Mouse (Mus musculus) liver, embryonic 13.5 days (tissue): Measurements from ENCODE around the gene Agbl4. TPM values are rescaled to one million over a fixed set of nuclear protein-coding genes. Genes with fewer than 3 reads are reported as not detected.
A peak's percentile ranks its signal among the peaks of the same experiment; 100 is the strongest.

Source experiments
- ATAC-seq: fragments of 200-750 bp; cut with Nextera tagmentation; 2 replicates; pipeline ENCODE4 v1.8.0; 2017; ENCODE audit warnings: low read depth, mild to moderate bottlenecking, moderate number of reproducible peaks, moderate library complexity
- DNase-seq: peaks from one replicate; pipeline ENCODE4 v3.0.0; 2022
- H3K27ac ChIP-seq: fragments of 300-500 bp; sonication (generic); 2 replicates; pipeline ENCODE4 v1.5.1; 2015; ENCODE audit warnings: moderate library complexity, mild to moderate bottlenecking, inconsistent platforms
- H3K27me3 ChIP-seq: fragments of 300-500 bp; sonication (generic); 2 replicates; pipeline ENCODE4 v1.6.1; 2015; ENCODE audit warnings: mild to moderate bottlenecking, inconsistent platforms
- H3K36me3 ChIP-seq: fragments of 300-500 bp; sonication (generic); 2 replicates; pipeline ENCODE4 v1.6.1; 2015; ENCODE audit warnings: mild to moderate bottlenecking, inconsistent platforms
- H3K4me1 ChIP-seq: fragments of 300-500 bp; sonication (generic); replicated peaks from 2 replicates; pipeline ENCODE4 v1.6.1; 2015; ENCODE audit warnings: inconsistent platforms
- H3K4me2 ChIP-seq: fragments of 300-500 bp; sonication (generic); 2 replicates; pipeline ENCODE4 v1.6.1; 2015; ENCODE audit warnings: inconsistent platforms, mild to moderate bottlenecking, moderate library complexity
- H3K4me3 ChIP-seq: fragments of 300-500 bp; sonication (generic); replicated peaks from 2 replicates; pipeline ENCODE4 v1.5.1; 2015; ENCODE audit warnings: mild to moderate bottlenecking, inconsistent platforms
- H3K9ac ChIP-seq: fragments of 300-500 bp; sonication (generic); 2 replicates; pipeline ENCODE4 v1.6.1; 2015; ENCODE audit warnings: mild to moderate bottlenecking, inconsistent platforms
- H3K9me3 ChIP-seq: fragments of 300-500 bp; sonication (generic); replicated peaks from 2 replicates; pipeline ENCODE4 v1.6.1; 2016; ENCODE audit warnings: inconsistent platforms
- WGBS: fragments of 180-500 bp; shearing (Covaris S2); methylation state at CpG from one replicate; pipeline ENCODE4 v1.1.7; 2015; ENCODE audit not compliant: insufficient replicate concordance; 5-methylcytosine and 5-hydroxymethylcytosine counted together
- polyA plus RNA-seq: library from polyadenylated mRNA; unstranded; fragments of >200 nt; fragmentation: Nextera tagmentation; extraction: Ambion mirVana; gene quantifications from 2 replicates; pipeline ENCODE4 v1.2.1, GENCODE M21; 2015

The Agbl4 gene
- polyA plus RNA-seq, 1 experiment from 2014 or later = not detected

DNA sequence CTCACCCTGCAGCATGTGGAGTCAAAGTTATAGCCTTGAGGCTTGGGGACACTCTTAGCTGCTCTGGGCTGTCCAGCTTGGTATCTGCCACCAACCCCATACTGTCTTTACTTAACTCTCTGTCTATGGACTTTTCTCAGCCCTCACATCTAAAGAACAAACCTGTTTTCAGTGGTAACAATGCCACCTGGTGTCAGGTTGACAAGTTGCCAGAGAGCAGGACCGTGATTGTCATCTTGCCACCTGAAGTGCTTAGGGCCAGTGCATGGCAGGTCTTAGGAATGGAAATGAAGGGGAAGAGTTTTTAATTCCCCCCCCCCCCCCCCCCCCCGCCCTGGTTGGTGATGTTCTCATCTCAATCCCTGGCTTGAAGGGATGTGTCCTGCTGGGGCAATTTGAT, 1112.7 kb downstream of the Agbl4 start:
- ATAC-seq (no peak), DNase-seq (no peak)
- H3K27me3 ChIP-seq = no peaks in the 10 kb centered on the region
- no peak overlapping the region for H3K27ac ChIP-seq
- H3K4me1 ChIP-seq = peaks cover 14% of the 10 kb centered on the region
- no peak overlapping the region for H3K4me2 ChIP-seq
- no peak overlapping the region for H3K4me3 ChIP-seq
- no peak overlapping the region for H3K9ac ChIP-seq
- 6% methylated on average over 2 of the region's 2 CpGs for WGBS
- no peaks in the 10 kb centered on the region for H3K36me3 ChIP-seq
- H3K9me3 ChIP-seq = no peaks in the 10 kb centered on the region

DNA sequence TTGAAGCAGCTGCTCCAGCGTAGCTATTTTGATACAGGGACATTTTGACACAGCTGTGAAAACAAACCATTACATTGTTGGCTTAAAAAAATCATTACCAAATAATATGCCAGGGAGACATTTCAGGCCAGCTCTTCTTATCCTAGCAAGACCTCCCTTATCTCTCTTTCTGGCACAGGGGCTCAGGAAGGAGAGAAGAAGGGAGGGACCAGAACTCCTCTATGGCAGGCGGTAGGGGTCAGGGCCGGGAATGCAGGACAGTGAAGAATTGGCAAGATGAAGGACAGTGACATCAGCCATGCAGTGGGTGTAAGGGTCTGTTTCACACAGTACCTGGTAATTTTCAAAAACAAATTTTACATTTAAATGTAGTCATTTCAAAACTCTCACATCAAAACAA, 1116.5 kb downstream of the Agbl4 start:
- 48% methylated on average over 3 of the region's 3 CpGs for WGBS
- Histone ChIP-seq H3K27ac (no peak overlapping the region), H3K27me3 (no peaks in the 10 kb centered on the region), H3K36me3 (no peaks in the 10 kb centered on the region), H3K4me2 (no peak overlapping the region), H3K9ac (no peak overlapping the region), H3K4me3 (no peak overlapping the region), H3K4me1 (peaks cover 13% of the 10 kb centered on the region), H3K9me3 (no peaks in the 10 kb centered on the region)
- ATAC-seq (no peak), DNase-seq (no peak)

DNA sequence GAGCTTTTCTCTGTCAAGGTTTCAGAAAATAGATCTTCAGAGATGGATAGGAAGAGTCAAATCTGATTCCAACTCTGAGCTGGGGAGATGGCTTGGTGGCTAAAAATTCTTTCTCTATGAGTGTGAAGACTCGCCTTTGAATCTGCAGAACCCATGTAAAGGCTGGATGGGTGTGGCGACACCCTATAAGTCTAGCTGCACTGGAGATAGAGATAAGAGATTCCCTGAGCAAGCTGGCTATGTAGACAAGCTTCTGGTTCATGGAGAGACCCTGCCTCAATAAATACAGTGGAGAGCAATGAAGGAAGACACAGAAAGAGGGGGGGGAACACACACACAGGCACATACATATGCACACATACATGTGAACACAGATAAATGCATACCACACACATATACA, 1118.7 kb downstream of the Agbl4 start:
- peaks cover 13% of the 10 kb centered on the region for H3K4me1 ChIP-seq
- DNase-seq (no peak), ATAC-seq (peak; percentile 85)
- H3K4me2 ChIP-seq = no peak overlapping the region
- no peak overlapping the region for H3K27ac ChIP-seq
- no peaks in the 10 kb centered on the region for H3K9me3 ChIP-seq
- 57% methylated on average over 2 of the region's 2 CpGs for WGBS
- H3K27me3 ChIP-seq = no peaks in the 10 kb centered on the region
- no peaks in the 10 kb centered on the region for H3K36me3 ChIP-seq
- H3K4me3 ChIP-seq = no peak overlapping the region
- H3K9ac ChIP-seq = no peak overlapping the region

DNA sequence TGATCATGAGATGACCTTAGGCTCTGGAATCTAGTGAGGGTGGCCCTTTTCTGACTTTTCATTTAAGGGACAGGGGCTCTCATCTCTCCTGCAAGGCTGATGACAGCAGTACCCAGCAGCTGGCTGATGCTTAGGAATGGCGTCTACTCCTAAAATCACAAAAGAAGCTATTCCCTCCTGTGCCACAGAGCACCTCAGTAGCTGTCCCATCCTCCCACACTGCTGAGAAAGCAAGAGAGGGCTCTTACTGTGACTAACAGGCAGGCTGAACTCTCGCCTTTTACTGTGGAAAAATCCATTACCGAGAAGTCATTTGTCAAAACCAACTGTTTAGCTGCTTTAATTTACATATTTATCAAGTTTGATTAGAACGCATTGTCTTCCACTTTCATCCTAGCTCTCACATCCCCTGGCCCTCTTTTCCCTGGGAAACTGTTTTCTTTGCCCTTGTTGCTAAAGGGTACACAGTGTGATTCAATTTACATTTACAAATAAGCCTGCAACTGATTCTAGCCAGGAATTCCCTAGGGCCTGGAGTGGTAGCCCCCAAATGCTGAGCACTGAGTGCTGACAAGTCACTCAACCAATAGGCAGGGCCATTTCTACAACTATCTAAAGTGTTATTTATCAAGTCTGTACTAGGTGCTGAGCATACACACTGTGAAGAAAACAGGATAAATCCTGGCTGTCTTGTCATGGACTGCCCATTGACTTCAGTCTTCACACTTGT, 1119.8 kb downstream of the Agbl4 start:
- Histone ChIP-seq H3K27ac (no peak overlapping the region), H3K36me3 (no peaks in the 10 kb centered on the region), H3K9me3 (no peaks in the 10 kb centered on the region), H3K4me3 (no peak overlapping the region), H3K9ac (no peak overlapping the region), H3K4me1 (peaks cover 13% of the 10 kb centered on the region), H3K27me3 (no peaks in the 10 kb centered on the region), H3K4me2 (no peak overlapping the region)
- ATAC-seq (no peak), DNase-seq (no peak)
- WGBS = 37% methylated on average over 4 of the region's 4 CpGs

DNA sequence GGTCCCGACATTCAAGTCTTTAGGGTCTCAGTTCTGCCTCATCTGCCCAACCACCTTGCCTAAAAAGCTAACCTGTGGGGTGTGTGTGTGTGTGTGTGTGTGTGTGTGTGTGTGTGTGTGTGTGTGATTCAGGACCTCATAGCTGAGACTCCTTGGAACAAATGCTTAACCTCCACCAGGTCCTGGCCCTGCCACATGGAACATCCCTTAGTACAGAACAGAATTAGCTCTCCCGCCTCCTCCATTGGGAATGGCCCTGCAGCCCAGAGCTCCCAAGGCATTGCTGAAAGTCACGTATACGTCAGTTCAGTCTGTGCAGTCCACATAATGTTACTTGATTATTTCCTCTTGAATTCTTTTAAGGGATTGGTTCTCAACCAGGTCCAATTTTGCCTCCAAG, 1120.7 kb downstream of the Agbl4 start:
- Histone ChIP-seq H3K36me3 (no peaks in the 10 kb centered on the region), H3K27ac (no peak overlapping the region), H3K4me3 (no peak overlapping the region), H3K9ac (no peak overlapping the region), H3K4me2 (no peak overlapping the region), H3K9me3 (no peaks in the 10 kb centered on the region), H3K27me3 (no peaks in the 10 kb centered on the region), H3K4me1 (peaks cover 13% of the 10 kb centered on the region)
- ATAC-seq (no peak), DNase-seq (no peak)
- 78% methylated on average over 4 of the region's 4 CpGs for WGBS

DNA sequence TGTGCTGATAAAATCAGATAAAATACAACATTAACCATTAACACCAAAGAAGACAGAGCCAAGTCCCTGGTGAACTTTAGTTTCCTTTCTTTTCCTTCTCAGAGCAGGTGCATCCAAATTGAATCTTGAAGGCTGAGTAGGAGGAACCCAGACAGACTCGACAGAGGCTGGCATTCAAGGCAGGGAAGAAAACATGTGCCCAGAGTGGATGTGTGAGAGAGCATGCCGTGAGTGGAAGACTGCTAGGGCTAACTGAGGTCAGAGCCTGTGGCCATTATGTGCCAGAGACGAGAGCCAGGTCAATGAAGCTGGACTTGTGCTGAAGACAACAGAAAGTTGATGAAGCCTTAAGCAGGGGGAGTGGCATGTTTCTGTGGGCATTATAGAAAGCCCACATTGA, 1121.8 kb downstream of the Agbl4 start:
- Histone ChIP-seq H3K27ac (no peak overlapping the region), H3K4me2 (no peak overlapping the region), H3K27me3 (no peaks in the 10 kb centered on the region), H3K9ac (no peak overlapping the region), H3K4me3 (no peak overlapping the region), H3K36me3 (no peaks in the 10 kb centered on the region), H3K4me1 (peaks cover 13% of the 10 kb centered on the region), H3K9me3 (no peaks in the 10 kb centered on the region)
- DNase-seq (no peak), ATAC-seq (no peak)
- 48% methylated on average over 3 of the region's 3 CpGs for WGBS

DNA sequence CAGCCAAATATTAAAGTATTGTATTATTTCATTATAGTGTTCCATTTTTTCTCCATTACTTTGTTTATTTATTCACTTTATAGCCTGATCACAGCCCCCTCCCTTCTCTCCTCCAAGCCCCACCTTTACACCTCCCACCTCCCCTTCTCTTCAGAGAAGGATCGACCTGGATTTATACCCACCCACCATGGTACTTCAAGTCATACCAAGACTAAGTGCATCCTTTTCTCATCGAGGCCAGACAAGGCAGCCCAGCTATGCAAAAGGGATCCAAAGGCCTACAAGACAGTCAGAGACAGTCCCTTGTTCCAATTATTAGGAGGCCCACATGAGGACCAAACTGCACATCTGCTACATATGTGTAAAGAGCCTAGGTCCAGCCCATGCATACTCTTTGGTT, 1122.5 kb downstream of the Agbl4 start:
- DNase-seq = no peak
- H3K4me2 ChIP-seq = no peak overlapping the region
- no peak overlapping the region for H3K4me3 ChIP-seq
- peaks cover 13% of the 10 kb centered on the region for H3K4me1 ChIP-seq
- H3K9me3 ChIP-seq = no peaks in the 10 kb centered on the region
- no peak overlapping the region for H3K27ac ChIP-seq
- no peak for ATAC-seq
- no peaks in the 10 kb centered on the region for H3K36me3 ChIP-seq
- H3K9ac ChIP-seq = no peak overlapping the region
- WGBS = 56% methylated on average over 2 of the region's 2 CpGs
- H3K27me3 ChIP-seq = no peaks in the 10 kb centered on the region

DNA sequence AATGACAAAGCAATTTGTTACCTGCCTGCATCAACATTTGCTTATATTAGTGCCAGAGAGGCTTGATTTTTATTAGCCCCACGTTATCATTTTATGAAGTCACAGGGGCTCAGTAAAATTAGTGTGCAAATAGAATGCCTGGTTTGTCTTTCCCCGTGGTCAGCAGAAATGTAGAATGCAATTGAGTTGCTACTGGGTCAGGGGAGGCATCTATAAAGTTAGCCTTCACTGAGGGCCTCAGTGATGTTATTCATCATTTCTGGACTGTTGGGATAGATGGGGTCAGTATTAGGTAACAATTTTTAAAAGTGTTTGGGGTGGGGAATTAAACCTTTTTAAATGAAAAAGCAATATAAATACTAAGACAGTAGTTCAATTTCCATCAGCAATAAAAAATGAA, 1125.5 kb downstream of the Agbl4 start:
- Histone ChIP-seq H3K4me2 (no peak overlapping the region), H3K4me1 (no peaks in the 10 kb centered on the region), H3K4me3 (no peak overlapping the region), H3K36me3 (no peaks in the 10 kb centered on the region), H3K9ac (no peak overlapping the region), H3K27me3 (no peaks in the 10 kb centered on the region), H3K27ac (no peak overlapping the region), H3K9me3 (no peaks in the 10 kb centered on the region)
- DNase-seq = no peak
- 43% methylated on average over 2 of the region's 2 CpGs for WGBS
- ATAC-seq = no peak

DNA sequence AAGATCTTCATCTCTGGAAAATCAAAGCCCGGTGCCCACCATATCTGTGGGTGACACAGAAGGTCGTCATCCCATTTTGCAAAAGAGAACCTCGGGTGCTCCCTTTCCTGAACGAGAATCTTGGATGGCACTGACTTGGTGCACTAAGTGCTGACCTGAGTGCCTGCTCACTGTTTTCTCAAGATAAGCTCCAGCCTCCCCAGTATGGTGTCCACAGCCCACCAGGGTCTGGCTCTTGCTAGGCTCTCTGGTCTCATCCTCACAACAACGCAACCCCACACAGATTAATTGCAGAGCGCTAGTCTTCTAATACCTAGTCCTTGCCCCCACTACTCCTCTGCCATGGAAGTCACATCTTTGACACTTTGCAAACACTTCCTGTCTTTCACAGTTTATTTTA, 1131.5 kb downstream of the Agbl4 start:
- H3K27ac ChIP-seq = no peak overlapping the region
- H3K9me3 ChIP-seq = no peaks in the 10 kb centered on the region
- WGBS = 63% methylated on average over 6 of the region's 6 CpGs
- H3K27me3 ChIP-seq = no peaks in the 10 kb centered on the region
- DNase-seq (no peak), ATAC-seq (no peak)
- no peak overlapping the region for H3K4me2 ChIP-seq
- no peak overlapping the region for H3K9ac ChIP-seq
- peaks cover 37% of the 10 kb centered on the region for H3K4me1 ChIP-seq
- H3K36me3 ChIP-seq = no peaks in the 10 kb centered on the region
- H3K4me3 ChIP-seq = no peak overlapping the region

DNA sequence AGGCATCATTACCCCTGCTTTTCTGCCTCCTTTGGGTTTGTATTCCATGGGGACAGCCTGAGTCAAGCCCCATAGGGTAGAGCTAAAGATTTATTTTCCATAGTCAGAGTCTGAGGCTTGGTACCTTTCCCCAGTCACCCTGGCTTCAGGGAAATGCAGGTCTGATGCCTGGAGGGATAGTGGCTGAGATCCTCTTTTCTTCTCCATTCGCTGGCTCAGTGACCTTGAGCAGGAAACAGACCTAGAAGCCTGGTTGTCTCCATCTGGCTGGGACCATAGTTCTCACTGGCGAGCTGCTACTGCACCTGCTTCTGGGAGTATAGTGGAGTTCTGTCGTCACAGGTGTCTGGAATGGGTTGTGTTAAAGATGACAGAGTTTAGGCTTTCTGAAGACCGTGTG, 1132.5 kb downstream of the Agbl4 start:
- ATAC-seq = no peak; the same call in 1 of the 2 replicates
- H3K27ac ChIP-seq = peak overlapping the region; percentile 76
- no peak overlapping the region for H3K4me3 ChIP-seq
- H3K4me1 ChIP-seq = peaks cover 37% of the 10 kb centered on the region
- H3K4me2 ChIP-seq = peak overlapping the region; percentile 51
- H3K36me3 ChIP-seq = no peaks in the 10 kb centered on the region
- no peaks in the 10 kb centered on the region for H3K27me3 ChIP-seq
- 54% methylated on average over 4 of the region's 4 CpGs for WGBS
- no peaks in the 10 kb centered on the region for H3K9me3 ChIP-seq
- DNase-seq = no peak
- no peak overlapping the region for H3K9ac ChIP-seq

DNA sequence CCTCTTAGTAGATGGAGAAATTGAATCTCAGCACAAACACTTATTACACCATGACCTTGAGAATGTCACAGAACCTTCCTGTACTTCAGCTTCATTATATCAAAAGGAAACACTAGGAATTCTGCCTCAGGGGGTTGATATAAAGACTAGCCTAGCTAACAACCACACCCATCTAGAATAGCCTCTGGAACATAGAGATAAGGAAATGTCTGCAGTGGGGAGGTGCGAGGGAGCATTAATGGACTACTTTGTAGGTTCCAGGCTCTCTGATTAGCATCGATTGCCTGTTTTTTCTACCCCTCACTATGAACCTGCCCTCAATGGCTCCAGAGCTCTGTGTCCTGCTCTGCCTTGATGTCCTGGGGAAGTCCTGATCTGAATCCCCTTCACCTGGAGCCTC, 1133.1 kb downstream of the Agbl4 start:
- Histone ChIP-seq H3K4me1 (peaks cover 37% of the 10 kb centered on the region), H3K36me3 (no peaks in the 10 kb centered on the region), H3K9ac (no peak overlapping the region), H3K27ac (peak overlapping the region; percentile 83), H3K4me2 (peak overlapping the region; percentile 51), H3K27me3 (no peaks in the 10 kb centered on the region), H3K9me3 (no peaks in the 10 kb centered on the region), H3K4me3 (no peak overlapping the region)
- DNase-seq (peak; percentile 22), ATAC-seq (peak; percentile 99)
- WGBS = 21% methylated on average over 2 of the region's 2 CpGs

DNA sequence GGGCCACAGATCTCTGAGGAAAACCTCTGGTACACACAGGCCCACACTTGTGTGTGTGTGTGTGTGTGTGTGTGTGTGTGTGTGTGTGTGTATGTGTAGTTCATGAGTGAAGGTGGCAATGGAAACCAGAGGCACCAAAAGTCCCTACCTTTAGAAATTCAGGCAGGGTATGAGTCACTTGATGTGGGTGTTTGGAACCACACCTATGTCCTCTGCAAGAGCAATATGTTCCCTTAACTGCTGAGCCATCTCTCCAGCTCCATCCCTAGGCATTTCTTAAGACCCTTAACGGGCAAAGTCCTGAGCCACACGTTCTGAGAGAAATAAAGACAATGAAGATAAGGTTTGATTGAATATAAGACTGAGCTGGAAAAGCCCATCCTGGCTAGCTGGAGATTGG, 1147.2 kb downstream of the Agbl4 start:
- no peaks in the 10 kb centered on the region for H3K9me3 ChIP-seq
- no peaks in the 10 kb centered on the region for H3K36me3 ChIP-seq
- WGBS = 45% methylated on average over 2 of the region's 2 CpGs
- H3K9ac ChIP-seq = no peak overlapping the region
- H3K27ac ChIP-seq = no peak overlapping the region
- DNase-seq (no peak), ATAC-seq (no peak)
- H3K4me3 ChIP-seq = no peak overlapping the region
- H3K4me1 ChIP-seq = no peaks in the 10 kb centered on the region
- no peak overlapping the region for H3K4me2 ChIP-seq
- no peaks in the 10 kb centered on the region for H3K27me3 ChIP-seq
